Mouse (Mus musculus) forebrain, postnatal 0 days (tissue): ENCODE measurements around the gene Sufu. TPM values are rescaled to one million over a fixed set of nuclear protein-coding genes. Genes with fewer than 3 reads are reported as not detected.

Source experiments
- ATAC-seq: fragments of 200-750 bp; cut with Nextera tagmentation; 2 replicates; pipeline ENCODE4 v1.8.0; 2017; ENCODE audit warnings: mild to moderate bottlenecking, moderate library complexity
- DNase-seq: peaks from one replicate; pipeline ENCODE4 v3.0.0-alpha.2; 2015
- H3K27ac ChIP-seq: fragments of 300-500 bp; sonication (generic); 2 replicates; pipeline ENCODE4 v1.5.1; 2014; ENCODE audit warnings: low read depth, mild to moderate bottlenecking, antibody characterized with exemption, low read length, moderate library complexity, mixed read lengths
- H3K27me3 ChIP-seq: fragments of 300-500 bp; sonication (generic); 2 replicates; pipeline ENCODE4 v1.6.1; 2014; ENCODE audit warnings: mild to moderate bottlenecking, low read length, mixed read lengths; ENCODE audit not compliant: insufficient read depth
- H3K36me3 ChIP-seq: fragments of 300-500 bp; sonication (generic); 2 replicates; pipeline ENCODE4 v1.6.1; 2014; ENCODE audit warnings: mild to moderate bottlenecking, moderate library complexity; ENCODE audit not compliant: insufficient read depth
- H3K4me1 ChIP-seq: fragments of 300-500 bp; sonication (generic); 2 replicates; pipeline ENCODE4 v1.6.1; 2014; ENCODE audit warnings: antibody characterized with exemption; ENCODE audit not compliant: insufficient read depth
- H3K4me2 ChIP-seq: fragments of 300-500 bp; sonication (generic); 2 replicates; pipeline ENCODE4 v1.6.1; 2014; ENCODE audit warnings: low read depth, mild to moderate bottlenecking, moderate library complexity
- H3K4me3 ChIP-seq: fragments of 300-500 bp; sonication (generic); 2 replicates; pipeline ENCODE4 v1.5.1; 2014; ENCODE audit warnings: low read depth, low read length, mixed read lengths
- H3K9ac ChIP-seq: fragments of 300-500 bp; sonication (generic); 2 replicates; pipeline ENCODE4 v1.6.1; 2014; ENCODE audit warnings: mild to moderate bottlenecking
- H3K9me3 ChIP-seq: fragments of 300-500 bp; sonication (generic); 2 replicates; pipeline ENCODE4 v1.6.1; 2016; ENCODE audit warnings: low read length
- CTCF ChIP-seq: sonication (generic); IDR thresholded peaks from 2 replicates; pipeline ENCODE4 v1.5.1; 2016; ENCODE audit warnings: antibody characterized with exemption, control low read depth, low read depth
- WGBS: fragments of 180-500 bp; shearing (Covaris S2); extraction: QIAGEN DNeasy Blood & Tissue Kit; methylation state at CpG from one replicate; pipeline ENCODE4 v1.1.7; 2014; 5-methylcytosine and 5-hydroxymethylcytosine counted together
- polyA plus RNA-seq: library from polyadenylated mRNA; unstranded; fragments of >200 nt; fragmentation: Nextera tagmentation; extraction: Ambion mirVana; gene quantifications from 2 replicates; pipeline ENCODE4 v1.2.1, GENCODE M21; 2015
- total RNA-seq: library from RNA; depleted of rRNA; stranded (reverse); fragments of >200 nt; gene quantifications from 2 replicates; pipeline ENCODE4 v1.2.3, GENCODE M21; 2014

Gene Sufu
- total and polyA plus RNA-seq, 2 experiments from 2014 or later = 13.1 to 17.7 TPM

DNA sequence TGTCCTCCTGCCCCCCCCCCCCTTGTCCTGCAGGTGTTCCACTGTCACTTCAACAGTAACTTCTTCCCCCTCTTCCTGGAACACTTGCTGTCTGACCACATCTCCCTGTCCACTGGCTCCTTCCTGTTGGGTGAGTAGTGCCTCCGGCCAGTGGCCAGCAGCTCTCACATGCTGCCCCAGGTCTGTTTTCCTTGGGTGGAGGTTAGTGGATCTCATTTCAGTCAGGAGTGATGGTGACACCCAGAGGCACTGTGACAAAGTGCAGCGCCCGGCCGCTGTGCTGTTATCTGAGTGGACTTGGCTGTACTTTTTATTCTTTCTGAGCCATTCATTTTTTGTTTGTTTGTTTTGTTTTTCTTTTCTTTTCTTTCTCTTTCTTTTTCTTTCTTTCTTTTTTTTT lies 27.5 kb upstream of the Sufu start:
- no peaks in the 10 kb centered on the region for H3K9me3 ChIP-seq
- H3K4me1 ChIP-seq = no peaks in the 10 kb centered on the region
- 0 out of 2 replicates have a peak, but pooled peaks cover 4% of the 10 kb centered on the region for H3K36me3 ChIP-seq
- no peak overlapping the region for H3K27ac ChIP-seq
- H3K4me2 ChIP-seq = no peak overlapping the region
- WGBS = 19% methylated on average over 4 of the region's 4 CpGs
- H3K9ac ChIP-seq = no peak overlapping the region
- no peak overlapping the region for H3K4me3 ChIP-seq
- peak; percentile 65 for TF ChIP-seq CTCF
- no peak for DNase-seq
- peak; percentile 74 for ATAC-seq
- H3K27me3 ChIP-seq = no peaks in the 10 kb centered on the region

DNA sequence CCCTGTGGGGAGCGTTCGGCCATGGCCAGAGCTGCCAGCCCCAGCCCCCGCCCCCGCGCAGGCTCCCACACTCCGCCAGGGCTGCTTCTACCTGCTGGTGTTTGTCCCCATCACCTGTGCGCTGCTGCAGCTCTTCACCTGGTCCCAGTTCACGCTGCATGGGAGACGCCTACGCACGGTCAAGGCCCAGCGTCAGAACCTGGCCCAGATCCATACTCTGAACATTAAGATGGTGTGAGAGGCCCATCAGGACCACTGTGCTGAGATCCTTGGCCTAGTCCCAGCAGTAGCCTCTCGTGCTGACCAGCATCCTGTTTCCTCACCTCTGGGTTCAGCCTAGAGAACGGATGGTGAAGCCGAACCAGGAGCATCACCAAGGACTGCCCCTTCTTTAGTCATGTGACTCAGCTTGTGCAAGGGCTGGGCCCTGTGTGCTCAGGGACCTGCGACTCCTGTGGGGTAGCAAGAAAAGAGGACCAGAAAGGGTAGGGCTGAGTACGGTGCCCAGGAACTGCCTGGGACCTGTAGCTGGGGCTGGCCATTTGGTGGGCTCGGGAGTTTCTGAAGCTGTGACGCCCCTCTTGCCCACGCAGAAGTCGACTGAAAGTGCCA lies 22.1 kb upstream of the Sufu start:
- no peak overlapping the region for H3K9ac ChIP-seq
- no peak for ATAC-seq

GRCm38 (mm10) chr19:46375489-46375888 lies 21.2 kb upstream of the Sufu start:
- Histone ChIP-seq H3K9me3 (no peaks in the 10 kb centered on the region), H3K4me2 (no peak overlapping the region), H3K4me1 (no peaks in the 10 kb centered on the region), H3K4me3 (no peak overlapping the region), H3K27me3 (no peaks in the 10 kb centered on the region), H3K27ac (no peak overlapping the region), H3K9ac (no peak overlapping the region), H3K36me3 (peaks cover 45% of the 10 kb centered on the region)
- ATAC-seq (peak; percentile 53), DNase-seq (peak; percentile 61)
- no peak for TF ChIP-seq CTCF
- 28% methylated on average over 5 of the region's 5 CpGs for WGBS

More for the DNA sequence above, 22.1 kb upstream of the Sufu start:
- Histone ChIP-seq H3K27ac (peak overlapping the region; percentile 48; the same call in 1 of the 2 replicates), H3K36me3 (peaks cover 36% of the 10 kb centered on the region), H3K27me3 (no peaks in the 10 kb centered on the region), H3K4me2 (no peak overlapping the region), H3K4me1 (no peaks in the 10 kb centered on the region), H3K4me3 (no peak overlapping the region), H3K9me3 (no peaks in the 10 kb centered on the region)
- DNase-seq = no peak
- TF ChIP-seq CTCF = no peak
- 48% methylated on average over 21 of the region's 21 CpGs for WGBS

DNA sequence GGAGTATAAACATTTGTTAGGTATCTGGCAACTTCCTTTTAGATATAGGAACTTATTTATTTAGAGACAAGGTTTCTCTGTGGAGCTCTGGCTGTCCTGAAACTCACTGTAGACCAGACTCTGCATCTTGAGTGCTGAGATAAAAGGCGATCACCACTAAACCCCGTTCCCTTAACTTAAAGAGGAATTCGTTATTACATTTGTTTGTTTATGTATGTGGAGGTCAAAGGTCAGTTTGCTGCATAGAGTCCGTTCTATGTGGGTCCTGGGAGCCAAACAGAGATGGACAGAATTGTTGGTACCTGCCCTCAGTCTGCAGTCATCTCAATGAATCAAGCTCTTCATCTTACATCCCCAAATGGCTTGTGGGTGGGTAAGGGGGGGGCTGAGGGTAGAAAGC lies 20.8 kb upstream of the Sufu start:
- H3K4me3 ChIP-seq = no peak overlapping the region
- no peak overlapping the region for H3K9ac ChIP-seq
- WGBS = 52% methylated on average over 4 of the region's 4 CpGs
- H3K36me3 ChIP-seq = peaks cover 49% of the 10 kb centered on the region
- no peak for TF ChIP-seq CTCF
- DNase-seq = no peak
- no peaks in the 10 kb centered on the region for H3K9me3 ChIP-seq
- ATAC-seq = no peak
- no peak overlapping the region for H3K27ac ChIP-seq
- no peaks in the 10 kb centered on the region for H3K27me3 ChIP-seq
- H3K4me1 ChIP-seq = no peaks in the 10 kb centered on the region
- no peak overlapping the region for H3K4me2 ChIP-seq

- Histone ChIP-seq H3K9me3 (no peaks in the 10 kb centered on the region), H3K27me3 (no peaks in the 10 kb centered on the region), H3K9ac (no peak overlapping the region), H3K4me1 (no peaks in the 10 kb centered on the region), H3K4me3 (no peak overlapping the region), H3K27ac (no peak overlapping the region), H3K4me2 (no peak overlapping the region), H3K36me3 (peaks cover 91% of the 10 kb centered on the region)
- DNase-seq (no peak), ATAC-seq (no peak)
- TF ChIP-seq CTCF = no peak
- WGBS = 93% methylated on average over 9 of the region's 9 CpGs
Observed at GRCm38 (mm10) chr19:46382275-46382674, 14.4 kb upstream of the Sufu start.

- H3K4me3 ChIP-seq = no peak overlapping the region
- H3K4me1 ChIP-seq = peaks cover 12% of the 10 kb centered on the region
- WGBS = 87% methylated on average over 5 of the region's 5 CpGs
- ATAC-seq = no peak
- peaks cover 25% of the 10 kb centered on the region for H3K36me3 ChIP-seq
- H3K27ac ChIP-seq = no peak overlapping the region
- H3K9ac ChIP-seq = no peak overlapping the region
- DNase-seq = no peak
- H3K9me3 ChIP-seq = no peaks in the 10 kb centered on the region
- no peak overlapping the region for H3K4me2 ChIP-seq
- H3K27me3 ChIP-seq = no peaks in the 10 kb centered on the region
- TF ChIP-seq CTCF = peak; percentile 55
Observed at GRCm38 (mm10) chr19:46389872-46390271, 6.8 kb upstream of the Sufu start.

DNA sequence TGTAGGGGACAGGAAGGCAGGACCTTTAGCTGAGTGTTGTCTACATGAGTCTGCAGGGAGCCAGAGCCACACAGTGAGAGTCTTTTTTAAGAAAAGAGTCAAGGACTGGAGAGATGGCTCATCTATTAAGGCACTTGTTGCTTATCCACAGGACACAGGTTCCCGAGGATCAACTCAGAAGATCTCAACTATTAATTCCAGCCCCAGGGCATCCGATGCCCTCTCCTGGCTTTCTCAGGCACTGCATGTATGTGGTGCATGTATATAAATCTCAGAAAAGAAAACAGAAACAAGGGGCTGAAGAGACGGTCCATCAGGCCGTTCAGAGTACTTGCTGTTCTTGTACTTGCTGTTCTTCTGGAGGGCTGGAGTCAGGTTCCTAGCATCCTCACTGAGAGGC lies 4.7 kb upstream of the Sufu start:
- peak; percentile 47 for TF ChIP-seq CTCF
- ATAC-seq = no peak
- 37% methylated on average over 4 of the region's 4 CpGs for WGBS
- no peak overlapping the region for H3K4me3 ChIP-seq
- no peak for DNase-seq
- no peak overlapping the region for H3K4me2 ChIP-seq
- peaks cover 12% of the 10 kb centered on the region for H3K4me1 ChIP-seq
- no peaks in the 10 kb centered on the region for H3K9me3 ChIP-seq
- no peak overlapping the region for H3K27ac ChIP-seq
- no peak overlapping the region for H3K9ac ChIP-seq
- peaks cover 10% of the 10 kb centered on the region for H3K36me3 ChIP-seq
- H3K27me3 ChIP-seq = no peaks in the 10 kb centered on the region
